Mouse (Mus musculus): Measurements from ENCODE around the gene Pbld1. TPM values are rescaled to one million over a fixed set of nuclear protein-coding genes. Genes with fewer than 3 reads are reported as not detected.

The Pbld1 gene
- polyA plus RNA-seq, 1 experiment: 0.23 TPM

DNA sequence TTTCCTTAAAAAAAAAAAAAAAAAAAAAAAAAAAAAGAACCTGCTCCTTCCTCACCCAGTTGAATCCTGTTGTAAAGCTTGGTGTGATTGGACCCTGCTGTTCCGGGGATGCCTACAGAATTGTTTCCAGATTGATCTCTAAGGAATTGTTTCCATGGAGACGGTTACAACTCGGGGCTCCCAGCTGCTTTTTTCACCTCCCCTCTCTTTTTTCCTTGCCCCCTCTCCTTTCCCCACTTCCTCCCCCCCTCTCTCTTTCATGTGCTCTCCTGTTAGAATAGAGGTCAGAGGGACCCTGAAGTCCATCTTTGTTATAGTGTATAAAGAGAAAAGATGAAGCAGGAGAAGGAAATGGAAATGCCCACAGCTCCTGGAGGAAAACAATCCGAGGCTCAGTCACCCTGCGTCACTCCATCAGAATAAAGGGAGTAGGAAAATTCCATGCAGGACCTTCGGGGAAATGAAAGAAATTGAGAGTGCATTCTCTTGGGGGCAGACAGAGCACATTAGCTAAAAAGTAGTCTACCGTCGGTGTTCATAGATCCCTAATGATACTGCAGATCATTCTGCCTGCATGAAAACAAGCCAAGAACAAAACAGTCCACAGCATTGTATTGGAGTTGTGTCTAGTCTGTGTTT lies 33.7 kb upstream of the Pbld1 start:
- 86% methylated on average over 8 of the region's 8 CpGs for WGBS
- Histone ChIP-seq H3K27ac (ENCODE audit: control insufficient read depth, insufficient read depth, low read length) (no peak overlapping the region), H3K27me3 (ENCODE audit: control insufficient read depth, insufficient read depth, low read length) (no peaks in the 10 kb centered on the region), H3K4me3 (ENCODE audit: control insufficient read depth, insufficient read depth, low read length) (no peak overlapping the region), H3K4me1 (replicated peaks; ENCODE audit: control insufficient read depth, insufficient read depth, low read length) (peaks cover 6% of the 10 kb centered on the region), H3K36me3 (ENCODE audit: control insufficient read depth, insufficient read depth, low read length) (no peaks in the 10 kb centered on the region)
- TF ChIP-seq CTCF (IDR thresholded peaks at IDR 0.05; ENCODE audit: borderline replicate concordance, control insufficient read depth, extremely low read depth, insufficient read depth, low read length, poor library complexity) (no peak), POLR2A (IDR thresholded peaks at IDR 0.05; ENCODE audit: control insufficient read depth, extremely low read depth, insufficient read depth, low read length, poor library complexity) (no peak)
- no peak for DNase-seq

DNA sequence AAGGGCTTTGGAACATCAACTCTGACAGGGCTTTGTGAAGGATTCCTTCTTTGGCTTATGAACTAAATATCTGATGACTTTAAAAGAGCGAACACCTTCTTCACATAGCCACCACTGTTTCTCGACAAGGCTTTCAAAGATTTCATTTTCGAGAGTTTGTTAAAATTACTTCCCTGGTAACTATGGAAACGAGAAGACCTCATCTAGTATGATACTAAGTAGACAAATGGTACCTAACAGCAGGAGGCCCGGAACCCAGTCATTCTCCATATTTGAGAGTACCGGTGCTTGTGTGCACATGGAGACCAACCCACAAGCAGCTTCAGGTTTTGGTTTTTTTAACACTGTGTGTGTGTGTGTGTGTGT lies 33.2 kb upstream of the Pbld1 start:
- H3K4me1 ChIP-seq (replicated peaks; ENCODE audit: control insufficient read depth, insufficient read depth, low read length): peaks cover 6% of the 10 kb centered on the region
- no peak for DNase-seq
- WGBS: 96% methylated on average over 6 of the region's 6 CpGs
- no peak overlapping the region for H3K27ac ChIP-seq (ENCODE audit: control insufficient read depth, insufficient read depth, low read length)
- no peaks in the 10 kb centered on the region for H3K36me3 ChIP-seq (ENCODE audit: control insufficient read depth, insufficient read depth, low read length)
- no peaks in the 10 kb centered on the region for H3K27me3 ChIP-seq (ENCODE audit: control insufficient read depth, insufficient read depth, low read length)
- no peak overlapping the region for H3K4me3 ChIP-seq (ENCODE audit: control insufficient read depth, insufficient read depth, low read length)
- TF ChIP-seq POLR2A (IDR thresholded peaks at IDR 0.05; ENCODE audit: control insufficient read depth, extremely low read depth, insufficient read depth, low read length, poor library complexity) (no peak), CTCF (IDR thresholded peaks at IDR 0.05; ENCODE audit: borderline replicate concordance, control insufficient read depth, extremely low read depth, insufficient read depth, low read length, poor library complexity) (no peak)

DNA sequence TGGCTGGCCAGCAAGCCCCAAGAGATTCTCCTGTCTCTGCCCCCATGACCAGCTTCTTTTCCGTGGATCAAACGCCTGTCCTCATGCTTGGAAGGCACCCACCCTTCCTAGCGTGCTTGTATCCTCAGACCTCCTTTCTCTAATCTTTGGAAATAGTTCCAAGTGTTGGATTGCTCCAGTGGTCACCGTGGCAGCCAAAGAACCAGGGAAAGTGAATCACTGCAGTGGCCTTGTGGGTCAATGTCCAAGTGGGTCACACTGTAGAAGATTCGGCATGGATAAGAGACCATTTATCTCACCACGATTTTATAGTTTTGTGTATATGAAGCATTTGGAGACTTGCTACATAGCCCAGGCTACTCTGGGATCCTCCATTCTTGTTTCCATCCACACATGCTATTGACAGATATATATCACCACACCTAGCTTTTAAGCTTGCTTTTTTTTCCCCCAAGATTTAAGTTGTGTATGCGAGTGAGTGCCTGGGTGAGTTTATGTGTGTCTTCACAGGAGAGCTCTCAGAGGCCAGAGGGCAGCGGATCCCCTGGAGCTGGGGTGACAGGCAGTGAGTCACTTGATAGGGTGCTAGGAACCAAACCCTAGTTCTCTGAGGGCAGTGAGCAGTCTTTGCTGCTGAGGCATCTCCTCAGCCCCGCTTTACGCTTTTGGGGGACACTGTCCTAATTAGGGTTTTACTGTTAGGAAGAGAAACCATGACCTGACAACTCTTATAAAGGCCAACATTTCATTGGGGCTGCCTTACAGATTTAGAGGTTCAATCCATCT lies 32.4 kb upstream of the Pbld1 start:
- H3K4me3 ChIP-seq (ENCODE audit: control insufficient read depth, insufficient read depth, low read length): no peak overlapping the region
- no peak overlapping the region for H3K27ac ChIP-seq (ENCODE audit: control insufficient read depth, insufficient read depth, low read length)
- WGBS: 97% methylated on average over 10 of the region's 10 CpGs
- H3K4me1 ChIP-seq (replicated peaks; ENCODE audit: control insufficient read depth, insufficient read depth, low read length): peaks cover 4% of the 10 kb centered on the region
- DNase-seq: no peak
- H3K27me3 ChIP-seq (ENCODE audit: control insufficient read depth, insufficient read depth, low read length): no peaks in the 10 kb centered on the region
- TF ChIP-seq CTCF (IDR thresholded peaks at IDR 0.05; ENCODE audit: borderline replicate concordance, control insufficient read depth, extremely low read depth, insufficient read depth, low read length, poor library complexity) (no peak), POLR2A (IDR thresholded peaks at IDR 0.05; ENCODE audit: control insufficient read depth, extremely low read depth, insufficient read depth, low read length, poor library complexity) (no peak)
- no peaks in the 10 kb centered on the region for H3K36me3 ChIP-seq (ENCODE audit: control insufficient read depth, insufficient read depth, low read length)

DNA sequence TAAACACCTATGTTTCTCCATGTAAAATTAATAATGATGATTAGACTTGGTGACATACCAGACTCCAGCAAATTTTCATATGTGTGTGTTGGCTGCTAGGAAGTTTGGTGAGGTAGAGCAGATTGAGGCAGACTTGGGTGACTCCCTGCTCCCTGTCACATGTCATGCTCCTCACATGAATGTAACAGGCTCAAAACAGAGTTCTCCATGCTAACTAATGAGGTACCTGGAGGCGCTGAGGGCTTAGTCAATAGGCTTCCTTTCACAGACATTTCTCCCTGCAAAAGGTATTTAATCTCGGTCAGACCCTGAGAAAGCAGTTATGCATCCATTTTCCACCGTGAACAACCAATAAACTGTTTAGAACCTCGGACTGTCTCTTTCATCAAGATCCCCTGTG lies 31.6 kb upstream of the Pbld1 start:
- DNase-seq: no peak
- H3K36me3 ChIP-seq (ENCODE audit: control insufficient read depth, insufficient read depth, low read length): no peaks in the 10 kb centered on the region
- WGBS: 97% methylated on average over 4 of the region's 4 CpGs
- no peak overlapping the region for H3K4me3 ChIP-seq (ENCODE audit: control insufficient read depth, insufficient read depth, low read length)
- H3K27ac ChIP-seq (ENCODE audit: control insufficient read depth, insufficient read depth, low read length): no peak overlapping the region
- no peaks in the 10 kb centered on the region for H3K27me3 ChIP-seq (ENCODE audit: control insufficient read depth, insufficient read depth, low read length)
- peaks cover 4% of the 10 kb centered on the region for H3K4me1 ChIP-seq (replicated peaks; ENCODE audit: control insufficient read depth, insufficient read depth, low read length)
- TF ChIP-seq POLR2A (IDR thresholded peaks at IDR 0.05; ENCODE audit: control insufficient read depth, extremely low read depth, insufficient read depth, low read length, poor library complexity): no peak
- TF ChIP-seq CTCF (IDR thresholded peaks at IDR 0.05; ENCODE audit: borderline replicate concordance, control insufficient read depth, extremely low read depth, insufficient read depth, low read length, poor library complexity): no peak

DNA sequence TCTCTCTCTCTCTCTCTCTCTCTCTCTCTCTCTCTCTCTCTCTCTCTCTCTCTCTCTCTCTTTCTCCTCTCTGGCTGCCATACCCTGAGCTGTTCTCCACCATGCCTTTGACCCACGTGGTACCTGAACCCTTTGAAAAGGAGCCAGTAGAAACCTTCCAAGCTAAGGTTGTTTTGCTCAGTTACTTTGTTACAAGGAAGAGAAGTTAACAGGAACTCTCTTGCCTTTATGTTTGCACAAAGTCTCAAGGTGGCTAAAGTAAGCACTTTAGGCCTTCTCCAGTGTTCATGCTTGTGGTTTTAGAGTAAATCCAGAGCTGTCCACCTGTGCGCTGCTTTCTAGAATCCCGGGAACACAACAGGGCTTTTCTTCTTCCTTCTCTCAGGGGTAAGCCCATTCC lies 27.7 kb upstream of the Pbld1 start:
- no peak overlapping the region for H3K27ac ChIP-seq (ENCODE audit: control insufficient read depth, insufficient read depth, low read length)
- no peaks in the 10 kb centered on the region for H3K4me1 ChIP-seq (replicated peaks; ENCODE audit: control insufficient read depth, insufficient read depth, low read length)
- DNase-seq: no peak
- no peaks in the 10 kb centered on the region for H3K27me3 ChIP-seq (ENCODE audit: control insufficient read depth, insufficient read depth, low read length)
- 86% methylated on average over 3 of the region's 3 CpGs for WGBS
- TF ChIP-seq CTCF (IDR thresholded peaks at IDR 0.05; ENCODE audit: borderline replicate concordance, control insufficient read depth, extremely low read depth, insufficient read depth, low read length, poor library complexity): no peak
- no peak for TF ChIP-seq POLR2A (IDR thresholded peaks at IDR 0.05; ENCODE audit: control insufficient read depth, extremely low read depth, insufficient read depth, low read length, poor library complexity)
- H3K4me3 ChIP-seq (ENCODE audit: control insufficient read depth, insufficient read depth, low read length): no peak overlapping the region
- H3K36me3 ChIP-seq (ENCODE audit: control insufficient read depth, insufficient read depth, low read length): no peaks in the 10 kb centered on the region

DNA sequence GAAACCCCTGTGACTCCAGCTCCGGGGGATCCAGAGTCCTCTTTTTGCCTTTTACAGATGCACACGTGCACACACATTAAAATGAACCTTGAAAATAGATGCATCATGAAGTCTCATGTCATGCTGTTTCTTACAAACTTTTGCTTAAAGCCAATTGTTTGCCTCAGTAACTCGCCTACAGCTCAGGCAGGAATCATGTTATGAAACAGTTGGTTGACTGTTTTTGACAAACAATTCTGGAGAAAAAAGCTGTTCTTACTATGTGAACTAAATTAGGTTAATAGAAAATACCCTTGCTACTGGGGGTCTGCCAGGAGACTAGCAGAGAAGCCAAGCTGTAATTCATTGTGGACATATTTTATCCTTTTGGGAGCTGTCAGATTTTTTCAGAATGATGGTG lies 27.0 kb upstream of the Pbld1 start:
- WGBS: 97% methylated on average over 3 of the region's 3 CpGs
- no peaks in the 10 kb centered on the region for H3K27me3 ChIP-seq (ENCODE audit: control insufficient read depth, insufficient read depth, low read length)
- no peaks in the 10 kb centered on the region for H3K36me3 ChIP-seq (ENCODE audit: control insufficient read depth, insufficient read depth, low read length)
- no peak for DNase-seq
- H3K4me3 ChIP-seq (ENCODE audit: control insufficient read depth, insufficient read depth, low read length): no peak overlapping the region
- TF ChIP-seq POLR2A (IDR thresholded peaks at IDR 0.05; ENCODE audit: control insufficient read depth, extremely low read depth, insufficient read depth, low read length, poor library complexity): no peak
- TF ChIP-seq CTCF (IDR thresholded peaks at IDR 0.05; ENCODE audit: borderline replicate concordance, control insufficient read depth, extremely low read depth, insufficient read depth, low read length, poor library complexity): no peak
- no peaks in the 10 kb centered on the region for H3K4me1 ChIP-seq (replicated peaks; ENCODE audit: control insufficient read depth, insufficient read depth, low read length)
- no peak overlapping the region for H3K27ac ChIP-seq (ENCODE audit: control insufficient read depth, insufficient read depth, low read length)

Measured in thymus, adult 2 months (tissue).